Mouse (Mus musculus): ENCODE data around the gene Wdr66.

- TF ChIP-seq POLR2A (IDR thresholded peaks at IDR 0.05; ENCODE audit: low read depth, low read length) (no peak), CTCF (IDR thresholded peaks at IDR 0.05; ENCODE audit: extremely low read depth, insufficient read depth, insufficient read length, insufficient replicate concordance) (no peak)
These were observed 94.2 kb downstream of the Wdr66 start for GRCm38 (mm10) chr5:123345853-123346654.

All from spleen, adult 2 months (tissue).